Mouse (Mus musculus): ENCODE data around the gene Jmjd8.

GRCm38 (mm10) chr17:25783861-25784574, 44.6 kb upstream of the Jmjd8 start:
- TF ChIP-seq CTCF (IDR thresholded peaks at IDR 0.05; ENCODE audit: insufficient read depth, low read length) (no peak), POLR2A (IDR thresholded peaks at IDR 0.05; ENCODE audit: borderline replicate concordance, extremely low read depth, low read depth, low read length) (no peak)

Data from lung, adult 2 months (tissue).